Comparison of ENCODE assay signal across 8 mouse cellular contexts in genomic region chr16:45408425-45409063, GRCm38 (mm10). TPM values are rescaled to one million over a fixed set of nuclear protein-coding genes. Genes with fewer than 3 reads are reported as not detected.
DNase-seq lines count a peak whose midpoint lies in the region; ATAC-seq and TF ChIP-seq lines count a peak whose summit lies in the region.

Gene Cd200 (minus strand): TSS chr16:45409053.

- under 1% methylated on average over 28 of the region's 28 CpGs for WGBS in hindbrain, embryonic 12.5 days
- WGBS in lung, embryonic 14.5 days: under 1% methylated on average over 28 of the region's 28 CpGs

- peak; percentile 43 for TF ChIP-seq CTCF in lung, embryonic 14.5 days (IDR thresholded peaks at IDR 0.05; ENCODE audit: low read depth)

- H3K27ac ChIP-seq in hindbrain, embryonic 12.5 days: peak within 1 kb of the TSS; percentile 93
- peak within 1 kb of the TSS; percentile 51 for H3K27ac ChIP-seq in lung, embryonic 14.5 days (ENCODE audit: low read depth)

- peak; percentile 96 for ATAC-seq in hindbrain, embryonic 12.5 days (ENCODE audit: low FRiP score)
- peak; percentile 94 for ATAC-seq in lung, embryonic 14.5 days (ENCODE audit: insufficient read depth)
- peak; percentile 87 for ATAC-seq in neutrophil, adult 5-6 weeks (ENCODE audit: extremely low read depth, insufficient number of reproducible peaks, low FRiP score, poor library complexity, severe bottlenecking)

- H3K9me3 ChIP-seq in hindbrain, embryonic 12.5 days (replicated peaks): no peaks in the 10 kb centered on the region
- no peaks in the 10 kb centered on the region for H3K9me3 ChIP-seq in lung, embryonic 14.5 days (ENCODE audit: low read depth, low read length)

- H3K9ac ChIP-seq in hindbrain, embryonic 12.5 days: peak within 1 kb of the TSS; percentile 76
- peak within 1 kb of the TSS; percentile 66 for H3K9ac ChIP-seq in lung, embryonic 14.5 days

- no peaks in the 10 kb centered on the region for H3K36me3 ChIP-seq in hindbrain, embryonic 12.5 days
- H3K36me3 ChIP-seq in lung, embryonic 14.5 days (ENCODE audit: insufficient read depth): no peaks in the 10 kb centered on the region

- DNase-seq in NIH3T3 (ENCODE audit: low read depth): peak; percentile 40
- peak; percentile 80 to 83 for DNase-seq in cerebellum, postnatal 14 days
- DNase-seq in frontal cortex, postnatal 36 days (ENCODE audit: low spot score in 2 of 2): peak; percentile 67 to 70
- peak; percentile 31 for DNase-seq in layer of hippocampus, adult 9-11 months
- DNase-seq in lung, embryonic 14.5 days: peak; percentile 60
- DNase-seq in thymus, adult 18-20 months: peak; percentile 50 to 60

- H3K4me3 ChIP-seq in hindbrain, embryonic 12.5 days: peak within 1 kb of the TSS; percentile 62
- H3K4me3 ChIP-seq in lung, embryonic 14.5 days (ENCODE audit: low read depth, low read length): peak within 1 kb of the TSS; percentile 59

- H3K4me1 ChIP-seq in hindbrain, embryonic 12.5 days: no peaks in the 10 kb centered on the region
- no peaks in the 10 kb centered on the region for H3K4me1 ChIP-seq in lung, embryonic 14.5 days (ENCODE audit: insufficient read depth)

- peak within 1 kb of the TSS; percentile 62 for H3K4me2 ChIP-seq in hindbrain, embryonic 12.5 days (replicated peaks)
- H3K4me2 ChIP-seq in lung, embryonic 14.5 days: peak within 1 kb of the TSS; percentile 69

- no peaks in the 10 kb centered on the region for H3K27me3 ChIP-seq in hindbrain, embryonic 12.5 days
- no peaks in the 10 kb centered on the region for H3K27me3 ChIP-seq in lung, embryonic 14.5 days (ENCODE audit: insufficient read depth, low read length)

RNA-seq across cellular contexts. Expression of gene Cd200, which starts in this region (rescaled TPM):
- polyA plus RNA-seq in hindbrain, embryonic 12.5 days (2016; fragmentation: Nextera tagmentation; extraction: Ambion mirVana): 94.5 and 99.2 TPM in 2 replicates
- 66.1 and 68.1 TPM in 2 replicates for polyA plus RNA-seq in lung, embryonic 14.5 days (2014; fragmentation: Nextera tagmentation; extraction: Ambion mirVana)
- 51.6 and 53.2 TPM in 2 replicates for total RNA-seq in neutrophil, adult 5-6 weeks (2017)

Comparison
In these comparisons a context has a peak if more than half of its experiments do, and no peak if none do; other contexts are left out.
1. Peak in every context shown above with its lines: DNase-seq, ATAC-seq, H3K4me3 ChIP-seq and H3K27ac ChIP-seq.
2. DNase-seq: peak in every context shown above with its lines; median percentile 82 in cerebellum, postnatal 14 days; 68 in frontal cortex, postnatal 36 days; 60 in lung, embryonic 14.5 days; 55 in thymus, adult 18-20 months; 40 in NIH3T3; 31 in layer of hippocampus, adult 9-11 months.